Mouse (Mus musculus) C2C12 (cell line): Measurements from ENCODE around the gene Cep19.

ENCODE experiments used
- CTCF ChIP-seq: IDR thresholded peaks from one replicate; pipeline ENCODE4 v1.5.1; 2011; ENCODE audit not compliant: control insufficient read depth, insufficient read depth, insufficient read length
- FOSL1 ChIP-seq: IDR thresholded peaks from one replicate; pipeline ENCODE4 v1.8.0; 2011; ENCODE audit warnings: mild to moderate bottlenecking, low read length; ENCODE audit not compliant: poor library complexity, insufficient read depth, severe bottlenecking
- MAX ChIP-seq: IDR thresholded peaks from one replicate; pipeline ENCODE4 v1.6.1; 2011; ENCODE audit warnings: mild to moderate bottlenecking, control low read depth
- MYOD1 ChIP-seq: IDR thresholded peaks from one replicate; pipeline ENCODE4 v1.6.1; 2011; ENCODE audit warnings: low read depth; ENCODE audit not compliant: control insufficient read depth, insufficient read length

- TF ChIP-seq CTCF (no peak), MYOD1 (no peak), MAX (no peak), FOSL1 (no peak)
Observed at GRCm38 (mm10) chr16:32062226-32062625, 37.4 kb upstream of the Cep19 start.
